Mouse (Mus musculus) hindbrain, embryonic 14.5 days (tissue): ENCODE results near the gene Scn4b. TPM values are rescaled to one million over a fixed set of nuclear protein-coding genes. Genes with fewer than 3 reads are reported as not detected.

Experiments used
- ATAC-seq: fragments of 200-750 bp; cut with Nextera tagmentation; 2 replicates; pipeline ENCODE4 v1.8.0; 2017; ENCODE audit warnings: moderate number of reproducible peaks, mild to moderate bottlenecking, moderate TSS enrichment, moderate library complexity; ENCODE audit not compliant: low FRiP score
- DNase-seq: peaks from one replicate; pipeline ENCODE4 v3.0.0-alpha.2; 2015; ENCODE audit warnings: low spot score
- H3K27ac ChIP-seq: fragments of 300-500 bp; sonication (generic); 2 replicates; pipeline ENCODE4 v1.5.1; 2014; ENCODE audit warnings: mild to moderate bottlenecking, moderate library complexity
- H3K27me3 ChIP-seq: fragments of 300-500 bp; sonication (generic); 2 replicates; pipeline ENCODE4 v1.6.1; 2014; ENCODE audit warnings: mild to moderate bottlenecking, low read length, mixed read lengths; ENCODE audit not compliant: control insufficient read depth, insufficient read depth
- H3K36me3 ChIP-seq: fragments of 300-500 bp; sonication (generic); replicated peaks from 2 replicates; pipeline ENCODE4 v1.6.1; 2014; ENCODE audit not compliant: control insufficient read depth, insufficient read depth
- H3K4me1 ChIP-seq: fragments of 300-500 bp; sonication (generic); replicated peaks from 2 replicates; pipeline ENCODE4 v1.6.1; 2014; ENCODE audit warnings: antibody characterized with exemption, low read length, mixed read lengths; ENCODE audit not compliant: control insufficient read depth, insufficient read depth
- H3K4me2 ChIP-seq: fragments of 300-500 bp; sonication (generic); replicated peaks from 2 replicates; pipeline ENCODE4 v1.6.1; 2014; ENCODE audit warnings: mild to moderate bottlenecking, moderate library complexity
- H3K4me3 ChIP-seq: fragments of 300-500 bp; sonication (generic); replicated peaks from 2 replicates; pipeline ENCODE4 v1.5.1; 2014; ENCODE audit warnings: mild to moderate bottlenecking, low read length
- H3K9ac ChIP-seq: fragments of 300-500 bp; sonication (generic); 2 replicates; pipeline ENCODE4 v1.6.1; 2014
- H3K9me3 ChIP-seq: fragments of 300-500 bp; sonication (generic); 2 replicates; pipeline ENCODE4 v1.6.1; 2016; ENCODE audit warnings: low read length; ENCODE audit not compliant: control insufficient read depth
- WGBS: fragments of 180-500 bp; shearing (Covaris S2); extraction: QIAGEN DNeasy Blood & Tissue Kit; methylation state at CpG from one replicate; pipeline ENCODE4 v1.1.7; 2014; 5-methylcytosine and 5-hydroxymethylcytosine counted together
- polyA plus RNA-seq: library from polyadenylated mRNA; unstranded; fragments of >200 nt; fragmentation: Nextera tagmentation; extraction: Ambion mirVana; gene quantifications from 2 replicates; pipeline ENCODE4 v1.2.1, GENCODE M21; 2014

Gene Scn4b
- polyA plus RNA-seq, 1 experiment from 2014 or later, result 0.07 TPM

DNA sequence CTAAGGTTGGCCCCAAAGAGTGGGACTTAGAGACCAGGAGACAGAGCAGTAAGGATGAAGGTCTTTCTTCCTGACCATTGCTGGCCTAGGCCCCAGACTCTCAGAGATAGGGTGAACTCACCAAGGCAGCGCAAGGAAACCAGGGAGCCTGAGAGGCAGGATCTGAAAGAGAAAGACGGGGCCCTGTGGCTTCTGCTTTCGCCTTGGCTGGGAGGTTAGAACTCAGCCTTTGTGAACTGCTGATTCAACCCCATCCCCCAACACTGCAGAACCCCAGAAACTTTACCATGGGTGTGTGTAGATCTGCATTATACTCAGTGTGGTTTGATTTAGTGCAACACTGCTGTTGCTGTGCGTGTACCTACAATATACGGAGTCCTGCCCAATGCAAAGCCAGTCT lies 41.1 kb downstream of the Scn4b start:
- no peaks in the 10 kb centered on the region for H3K36me3 ChIP-seq
- no peak overlapping the region for H3K27ac ChIP-seq
- H3K9me3 ChIP-seq, result no peaks in the 10 kb centered on the region
- DNase-seq, result no peak
- no peak overlapping the region for H3K4me2 ChIP-seq
- H3K4me3 ChIP-seq, result no peak overlapping the region
- no peaks in the 10 kb centered on the region for H3K4me1 ChIP-seq
- H3K27me3 ChIP-seq, result no peaks in the 10 kb centered on the region
- no peak for ATAC-seq
- no peak overlapping the region for H3K9ac ChIP-seq
- WGBS, result 88% methylated on average over 5 of the region's 5 CpGs

DNA sequence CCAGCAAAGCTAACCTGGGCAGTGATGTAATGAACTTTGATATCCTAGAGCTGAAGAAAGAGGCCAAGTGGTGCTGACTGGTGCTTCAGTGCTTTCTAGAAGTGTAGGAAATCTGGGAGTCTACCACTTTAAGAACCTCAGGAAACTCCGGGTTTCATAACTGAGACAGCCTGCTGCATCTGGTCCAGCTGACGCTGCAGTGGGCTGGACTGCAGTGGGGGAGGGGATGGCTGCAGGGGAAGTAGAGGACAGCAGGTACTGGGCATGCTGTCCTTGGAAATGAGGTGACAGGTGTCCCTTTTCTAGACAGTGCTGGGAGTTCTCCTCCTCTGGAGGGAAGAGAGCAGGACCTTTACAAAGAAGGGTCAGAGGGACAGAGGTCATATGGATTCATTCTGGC lies 43.6 kb downstream of the Scn4b start, which contains the start of gene BC049352:
TSS of gene BC049352 (plus strand) at position 238 of the 400 bp plus-strand sequence.
- H3K4me2 ChIP-seq, result no peak within 1 kb of the TSS
- WGBS, result 41% methylated on average over 2 of the region's 2 CpGs
- no peaks in the 10 kb centered on the region for H3K36me3 ChIP-seq
- H3K4me3 ChIP-seq, result no peak within 1 kb of the TSS
- no peak within 1 kb of the TSS for H3K9ac ChIP-seq
- no peak for DNase-seq
- no peak for ATAC-seq
- H3K27me3 ChIP-seq, result no peaks in the 10 kb centered on the region
- no peaks in the 10 kb centered on the region for H3K4me1 ChIP-seq
- no peaks in the 10 kb centered on the region for H3K9me3 ChIP-seq
- no peak within 1 kb of the TSS for H3K27ac ChIP-seq

GRCm38 (mm10) chr9:45182521-45182920 lies 44.3 kb downstream of the Scn4b start:
- H3K27ac ChIP-seq, result no peak overlapping the region
- no peak overlapping the region for H3K4me2 ChIP-seq
- H3K36me3 ChIP-seq, result no peaks in the 10 kb centered on the region
- ATAC-seq, result no peak
- no peak overlapping the region for H3K4me3 ChIP-seq
- no peaks in the 10 kb centered on the region for H3K9me3 ChIP-seq
- H3K9ac ChIP-seq, result no peak overlapping the region
- H3K4me1 ChIP-seq, result no peaks in the 10 kb centered on the region
- 56% methylated on average over 3 of the region's 3 CpGs for WGBS
- DNase-seq, result no peak
- no peaks in the 10 kb centered on the region for H3K27me3 ChIP-seq

- DNase-seq (no peak), ATAC-seq (no peak)
- WGBS, result 83% methylated on average over 6 of the region's 6 CpGs
- H3K4me1 ChIP-seq, result no peaks in the 10 kb centered on the region
- no peak overlapping the region for H3K27ac ChIP-seq
- H3K4me3 ChIP-seq, result no peak overlapping the region
- no peaks in the 10 kb centered on the region for H3K27me3 ChIP-seq
- no peak overlapping the region for H3K9ac ChIP-seq
- H3K36me3 ChIP-seq, result no peaks in the 10 kb centered on the region
- no peaks in the 10 kb centered on the region for H3K9me3 ChIP-seq
- H3K4me2 ChIP-seq, result no peak overlapping the region
Observed at GRCm38 (mm10) chr9:45183266-45183665, 45.1 kb downstream of the Scn4b start.

DNA sequence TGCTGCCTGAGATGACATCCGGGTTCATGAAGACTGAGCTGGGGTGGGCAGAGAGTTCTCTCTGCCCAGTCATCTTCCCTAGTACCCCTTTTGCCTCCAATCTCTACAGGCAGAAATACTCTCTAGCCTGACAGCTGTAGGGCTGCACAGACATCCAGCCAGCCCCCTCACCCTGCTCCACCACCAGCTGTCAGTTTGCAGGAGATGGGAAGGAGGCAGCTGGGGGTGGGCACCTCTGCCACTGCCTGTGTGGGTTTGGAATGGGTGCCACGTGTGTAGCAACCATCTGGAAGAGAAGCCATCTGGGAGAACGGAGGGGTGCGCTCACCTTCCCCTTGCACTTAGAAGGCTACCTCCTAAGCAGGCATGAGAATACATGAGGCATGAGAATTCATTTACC lies 47.1 kb downstream of the Scn4b start:
- ATAC-seq (no peak), DNase-seq (no peak)
- H3K27ac ChIP-seq, result no peak overlapping the region
- no peaks in the 10 kb centered on the region for H3K9me3 ChIP-seq
- no peaks in the 10 kb centered on the region for H3K4me1 ChIP-seq
- H3K4me3 ChIP-seq, result no peak overlapping the region
- WGBS, result 67% methylated on average over 4 of the region's 4 CpGs
- no peaks in the 10 kb centered on the region for H3K36me3 ChIP-seq
- H3K27me3 ChIP-seq, result no peaks in the 10 kb centered on the region
- no peak overlapping the region for H3K4me2 ChIP-seq
- no peak overlapping the region for H3K9ac ChIP-seq

GRCm38 (mm10) chr9:45188570-45189563 lies 50.7 kb downstream of the Scn4b start:
- no peaks in the 10 kb centered on the region for H3K4me1 ChIP-seq
- no peak overlapping the region for H3K4me3 ChIP-seq
- no peak for DNase-seq
- H3K36me3 ChIP-seq, result no peaks in the 10 kb centered on the region
- H3K27me3 ChIP-seq, result no peaks in the 10 kb centered on the region
- ATAC-seq, result no peak
- H3K9me3 ChIP-seq, result no peaks in the 10 kb centered on the region
- H3K27ac ChIP-seq, result no peak overlapping the region
- H3K9ac ChIP-seq, result no peak overlapping the region
- 92% methylated on average over 10 of the region's 10 CpGs for WGBS
- H3K4me2 ChIP-seq, result no peak overlapping the region

GRCm38 (mm10) chr9:45189661-45190174 lies 51.5 kb downstream of the Scn4b start:
- WGBS, result 90% methylated on average over 4 of the region's 4 CpGs
- Histone ChIP-seq H3K4me1 (no peaks in the 10 kb centered on the region), H3K4me3 (no peak overlapping the region), H3K27me3 (no peaks in the 10 kb centered on the region), H3K27ac (no peak overlapping the region), H3K9me3 (no peaks in the 10 kb centered on the region), H3K36me3 (no peaks in the 10 kb centered on the region), H3K9ac (no peak overlapping the region), H3K4me2 (no peak overlapping the region)
- ATAC-seq, result no peak
- no peak for DNase-seq

- WGBS, result 79% methylated on average over 4 of the region's 4 CpGs
- Histone ChIP-seq H3K9me3 (no peaks in the 10 kb centered on the region), H3K27ac (no peak overlapping the region), H3K4me2 (no peak overlapping the region), H3K9ac (no peak overlapping the region), H3K36me3 (no peaks in the 10 kb centered on the region), H3K4me3 (no peak overlapping the region), H3K4me1 (no peaks in the 10 kb centered on the region), H3K27me3 (no peaks in the 10 kb centered on the region)
- DNase-seq (no peak), ATAC-seq (no peak)
Observed at GRCm38 (mm10) chr9:45195468-45195867, 57.3 kb downstream of the Scn4b start.

DNA sequence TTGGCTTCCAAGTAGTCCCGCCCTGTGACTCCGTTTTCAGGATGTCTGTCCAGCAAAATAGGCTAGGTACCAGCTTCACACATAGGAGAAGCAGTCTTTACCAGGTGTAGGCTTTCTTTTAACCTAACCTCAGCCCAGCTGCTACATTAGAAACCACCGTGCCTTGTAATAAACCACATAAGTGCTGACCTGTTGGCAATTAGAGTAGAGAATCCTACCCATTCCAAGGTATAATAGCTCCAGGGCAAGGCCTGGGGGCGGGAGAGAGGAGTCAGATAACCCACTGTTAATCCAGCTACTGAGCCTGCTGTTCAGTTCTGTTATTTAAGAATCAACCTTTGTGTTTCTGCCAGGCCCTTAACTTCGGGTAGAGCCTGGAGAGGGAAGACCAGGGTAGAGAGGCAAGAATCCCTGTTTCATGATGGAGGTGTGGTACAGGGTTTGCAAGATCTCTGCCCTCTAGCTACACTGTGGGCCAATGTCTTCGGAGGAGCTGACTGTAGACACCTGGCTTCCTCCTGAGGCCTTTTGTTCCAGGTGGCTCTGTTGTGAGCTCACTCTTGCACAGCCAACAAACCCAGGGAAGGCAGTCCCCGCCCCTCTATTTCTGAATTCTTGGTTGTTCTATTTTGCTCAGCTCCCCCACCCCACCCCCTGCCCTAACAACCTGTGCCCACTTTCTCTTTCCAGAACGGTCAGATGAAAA lies 58.1 kb downstream of the Scn4b start:
- DNase-seq, result no peak
- Histone ChIP-seq H3K9me3 (no peaks in the 10 kb centered on the region), H3K4me2 (no peak overlapping the region), H3K4me3 (no peak overlapping the region), H3K4me1 (no peaks in the 10 kb centered on the region), H3K27me3 (no peaks in the 10 kb centered on the region), H3K9ac (no peak overlapping the region), H3K27ac (no peak overlapping the region), H3K36me3 (no peaks in the 10 kb centered on the region)
- ATAC-seq, result no peak
- 84% methylated on average over 8 of the region's 8 CpGs for WGBS
